8 mouse cellular contexts compared by ENCODE assay signal in genomic region chr5:43233316-43234181, GRCm38 (mm10). TPM values are rescaled to one million over a fixed set of nuclear protein-coding genes. Genes with fewer than 3 reads are reported as not detected.
A peak's percentile ranks its signal among the peaks of the same experiment; 100 is the strongest.
DNase-seq lines count a peak whose midpoint lies in the region; ATAC-seq lines count a peak whose summit lies in the region.

No protein-coding gene starts in this region.

- intact Hi-C loops in left cerebral cortex, postnatal 14 days (cut with DNase I) = loop anchor here (10.0 kb wide), 4 partner anchors 121 to 1349 kb away; no protein-coding TSS in a partner anchor

- DNase-seq in adipocyte (ENCODE audit: low spot score) = peak; percentile 76
- peak; percentile 65 for DNase-seq in embryo, embryonic 10.5 days (ENCODE audit: low spot score)
- peak; percentile 59 for DNase-seq in gastrocnemius, postnatal 10 days
- DNase-seq in left cerebral cortex, postnatal 14 days (ENCODE audit: low spot score in 2 of 2) = peak; percentile 73 to 79
- peak; percentile 64 for DNase-seq in mesoderm, embryonic 11.5 days (ENCODE audit: low read depth, low spot score)
- DNase-seq in right cerebral cortex, postnatal 25 days = peak; percentile 87
- peak; percentile 74 to 86 for DNase-seq in urinary bladder, postnatal 36 days (ENCODE audit: low spot score in 2 of 2)

- peak; percentile 60 for ATAC-seq in inflammation-experienced regulatory T-cells, adult 6 months

RNA-seq across cellular contexts. Expression of gene Cpeb2, which starts 0.6 kb away (rescaled TPM):
- total RNA-seq in gastrocnemius, postnatal 10 days (2021) = 1 to 10 TPM; 5.8 to 6.0 TPM
- 1 to 10 TPM; 1.9 to 2.8 (median 2.4) TPM for polyA plus RNA-seq in inflammation-experienced regulatory T-cells, adult 6 months (2017; shearing (Covaris generic))
- total RNA-seq in left cerebral cortex, postnatal 14 days (2021) = 10 to 100 TPM; 56.6 to 61.6 TPM

Comparison
In these comparisons a context has a peak if more than half of its experiments do, and no peak if none do; other contexts are left out.
1. Peak in every context shown above with its lines: DNase-seq and ATAC-seq.
2. RNA of gene Cpeb2, which starts 0.6 kb away (total RNA-seq): 56.6 to 61.6 TPM in left cerebral cortex, postnatal 14 days; 5.8 to 6.0 TPM in gastrocnemius, postnatal 10 days; every median in the first group is over 4 times any median in the second.